Comparison of ENCODE assay signal across 24 mouse cellular contexts in genomic region chr2:29853736-29854135, GRCm38 (mm10). TPM values are rescaled to one million over a fixed set of nuclear protein-coding genes. Genes with fewer than 3 reads are reported as not detected.
DNase-seq lines count a peak whose midpoint lies in the region; ATAC-seq and TF ChIP-seq lines count a peak whose summit lies in the region.
"Had no signal": no experiment of that assay in that cellular context is flagged by ENCODE, and none has a peak within 500 bp of the region (broad histone marks: within the 10 kb centered on the region; RNA-seq: fewer than 3 reads in every experiment).

No protein-coding gene starts in this region.

- H3K4me3 ChIP-seq in left cerebral cortex, adult 2 months: no peak overlapping the region
- H3K4me3 ChIP-seq in neural tube, embryonic 12.5 days: no peak overlapping the region
- no peak overlapping the region for H3K4me3 ChIP-seq in limb, embryonic 14.5 days (replicated peaks; ENCODE audit: low read length)
- H3K4me3 ChIP-seq: limb, embryonic 12.5 days; liver, embryonic 15.5 days; lung, embryonic 15.5 days; megakaryocyte, embryonic 14.5 days had no signal

- WGBS in neural tube, embryonic 12.5 days: 32% methylated on average over 5 of the region's 5 CpGs
- WGBS in limb, embryonic 14.5 days: 70% methylated on average over 5 of the region's 5 CpGs

- no peak for DNase-seq in left cerebral cortex, adult 2 months (ENCODE audit: extremely low spot score in 1 of 2, low spot score in 2 of 2)
- no peak for DNase-seq in left cerebral cortex, postnatal 4 days
- DNase-seq in neural tube, embryonic 10.5 days (ENCODE audit: extremely low spot score, low spot score): no peak
- DNase-seq in limb, embryonic 14.5 days (ENCODE audit: low spot score): no peak
- no peak for DNase-seq in adrenal gland, postnatal 36 days
- DNase-seq: adrenal gland, adult 8-10 months; cerebellum, adult 8-10 months; cerebellum, postnatal 36 days; gastrocnemius, postnatal 36 days; kidney, postnatal 36 days; layer of hippocampus, adult 9-11 months; lung, postnatal 36 days; right cerebral cortex, postnatal 14 days; thymus, adult 2 months; thymus, postnatal 4 days had no signal

- peak overlapping the region; percentile 24; the same call in 1 of the 2 replicates for H3K27ac ChIP-seq in left cerebral cortex, adult 2 months
- peak overlapping the region; percentile 46; the same call in 1 of the 2 replicates for H3K27ac ChIP-seq in neural tube, embryonic 12.5 days
- peak overlapping the region; percentile 33; the same call in 1 of the 2 replicates for H3K27ac ChIP-seq in limb, embryonic 14.5 days (replicated peaks; ENCODE audit: low read depth, low read length)
- H3K27ac ChIP-seq: limb, embryonic 12.5 days; liver, embryonic 15.5 days; lung, embryonic 15.5 days; stomach, postnatal 0 days had no signal

- H3K27me3 ChIP-seq in neural tube, embryonic 12.5 days (replicated peaks): no peaks in the 10 kb centered on the region
- H3K27me3 ChIP-seq in limb, embryonic 14.5 days (ENCODE audit: control insufficient read depth, insufficient read depth, low read length): no peaks in the 10 kb centered on the region

- intact Hi-C loops in left cerebral cortex, adult 2 months (cut with DNase I): no loop called here
- intact Hi-C loops in left cerebral cortex, postnatal 4 days (cut with DNase I): no loop called here

- no peaks in the 10 kb centered on the region for H3K9me3 ChIP-seq in neural tube, embryonic 12.5 days
- H3K9me3 ChIP-seq in limb, embryonic 14.5 days (ENCODE audit: control insufficient read depth, low read length): no peaks in the 10 kb centered on the region
- H3K9me3 ChIP-seq: limb, embryonic 12.5 days; liver, embryonic 15.5 days; lung, embryonic 15.5 days; megakaryocyte, embryonic 14.5 days had no signal

- peaks cover 75% of the 10 kb centered on the region for H3K4me1 ChIP-seq in neural tube, embryonic 12.5 days
- no peaks in the 10 kb centered on the region for H3K4me1 ChIP-seq in limb, embryonic 14.5 days (ENCODE audit: control insufficient read depth, insufficient read depth, low read length)
- H3K4me1 ChIP-seq: limb, embryonic 12.5 days; lung, embryonic 15.5 days had no signal

- no peak overlapping the region for H3K9ac ChIP-seq in neural tube, embryonic 12.5 days
- H3K9ac ChIP-seq in limb, embryonic 14.5 days (ENCODE audit: low read depth, low read length, severe bottlenecking): no peak overlapping the region
- H3K9ac ChIP-seq: limb, embryonic 12.5 days; liver, embryonic 15.5 days; lung, embryonic 15.5 days had no signal

- no peak for TF ChIP-seq POLR2A in limb, embryonic 14.5 days (IDR thresholded peaks at IDR 0.05; ENCODE audit: borderline replicate concordance, extremely low read depth, insufficient read depth, insufficient read length)

- no peaks in the 10 kb centered on the region for H3K36me3 ChIP-seq in neural tube, embryonic 12.5 days
- H3K36me3 ChIP-seq in limb, embryonic 14.5 days (ENCODE audit: control insufficient read depth, insufficient read depth, low read length): no peaks in the 10 kb centered on the region
- H3K36me3 ChIP-seq: limb, embryonic 12.5 days; liver, embryonic 15.5 days; lung, embryonic 15.5 days had no signal

- ATAC-seq in neural tube, embryonic 12.5 days (ENCODE audit: low FRiP score, low read depth): no peak
- ATAC-seq in limb, embryonic 14.5 days (ENCODE audit: low FRiP score, low read depth): no peak
- no peak for ATAC-seq in granulocyte monocyte progenitor cell, adult 5-6 weeks (replicated peaks; ENCODE audit: poor library complexity, severe bottlenecking)
- ATAC-seq: activated CD4-positive, CD25-positive, alpha-beta regulatory T cell, adult 4 months; intestine, postnatal 0 days had no signal

- H3K4me2 ChIP-seq in neural tube, embryonic 12.5 days (replicated peaks): no peak overlapping the region
- peak overlapping the region; percentile 17; the same call in 1 of the 2 replicates for H3K4me2 ChIP-seq in limb, embryonic 14.5 days (replicated peaks; ENCODE audit: low read depth, low read length, severe bottlenecking)
- H3K4me2 ChIP-seq: limb, embryonic 12.5 days; liver, embryonic 15.5 days; lung, embryonic 15.5 days had no signal

- no peak for TF ChIP-seq CTCF in left cerebral cortex, adult 2 months (IDR thresholded peaks at IDR 0.05)

RNA-seq across cellular contexts. Expression of gene Cercam, which starts 15.2 kb away (rescaled TPM):
- 1 to 10 TPM; 5.9 to 8.6 TPM for total RNA-seq in left cerebral cortex, adult 2 months (2021)
- 10 to 100 TPM; 17.5 to 19.0 TPM for total RNA-seq in left cerebral cortex, postnatal 4 days (2021)
- polyA plus RNA-seq in neural tube, embryonic 12.5 days (2016; fragmentation: Nextera tagmentation; extraction: Ambion mirVana): 24.0 and 24.6 TPM in 2 replicates
- polyA plus RNA-seq in limb, embryonic 14.5 days (2012; rRNA removed): 53.7 and 75.9 TPM in 2 replicates
- 24.8 and 28.1 TPM in 2 replicates for polyA plus RNA-seq in limb, embryonic 14.5 days (2014; fragmentation: Nextera tagmentation; extraction: Ambion mirVana)
- 10 to 100 TPM; 11.6 to 15.8 TPM for total RNA-seq in adrenal gland, postnatal 36 days (2021)
- total RNA-seq in granulocyte monocyte progenitor cell, adult 5-6 weeks (2014; fragmentation: Nextera tagmentation): 15.2 and 20.0 TPM in 2 replicates
- 4.5 and 6.7 TPM in 2 replicates for total RNA-seq in granulocyte monocyte progenitor cell, adult 5-6 weeks (2017)

RNA-seq across cellular contexts. Expression of gene Urm1, which starts 33.9 kb away (rescaled TPM):
- 10 to 100 TPM; 48.4 to 50.0 TPM for total RNA-seq in left cerebral cortex, adult 2 months (2021)
- total RNA-seq in left cerebral cortex, postnatal 4 days (2021): 10 to 100 TPM; 46.1 to 51.1 TPM
- polyA plus RNA-seq in neural tube, embryonic 12.5 days (2016; fragmentation: Nextera tagmentation; extraction: Ambion mirVana): 17.2 and 19.2 TPM in 2 replicates
- 68.3 and 87.6 TPM in 2 replicates for polyA plus RNA-seq in limb, embryonic 14.5 days (2012; rRNA removed)
- polyA plus RNA-seq in limb, embryonic 14.5 days (2014; fragmentation: Nextera tagmentation; extraction: Ambion mirVana): 26.3 and 28.3 TPM in 2 replicates
- total RNA-seq in adrenal gland, postnatal 36 days (2021): 10 to 100 TPM; 36.7 to 36.8 TPM
- 17.0 and 24.9 TPM in 2 replicates for total RNA-seq in granulocyte monocyte progenitor cell, adult 5-6 weeks (2014; fragmentation: Nextera tagmentation)
- total RNA-seq in granulocyte monocyte progenitor cell, adult 5-6 weeks (2017): 17.8 and 21.1 TPM in 2 replicates

RNA-seq across cellular contexts. Expression of gene Odf2, which starts 35.3 kb away (rescaled TPM):
- 100 to 1,000 TPM in 1 of 2 experiments, 10 to 100 TPM in 1; 97.9 to 101 TPM for total RNA-seq in left cerebral cortex, adult 2 months (2021)
- total RNA-seq in left cerebral cortex, postnatal 4 days (2021): 100 to 1,000 TPM; 119 TPM
- polyA plus RNA-seq in neural tube, embryonic 12.5 days (2016; fragmentation: Nextera tagmentation; extraction: Ambion mirVana): 84.0 and 98.5 TPM in 2 replicates
- 84.6 and 88.0 TPM in 2 replicates for polyA plus RNA-seq in limb, embryonic 14.5 days (2012; rRNA removed)
- polyA plus RNA-seq in limb, embryonic 14.5 days (2014; fragmentation: Nextera tagmentation; extraction: Ambion mirVana): 42.3 and 47.0 TPM in 2 replicates
- 10 to 100 TPM; 35.4 to 36.0 TPM for total RNA-seq in adrenal gland, postnatal 36 days (2021)
- total RNA-seq in granulocyte monocyte progenitor cell, adult 5-6 weeks (2014; fragmentation: Nextera tagmentation): 56.8 and 92.7 TPM in 2 replicates
- 96.9 and 104 TPM in 2 replicates for total RNA-seq in granulocyte monocyte progenitor cell, adult 5-6 weeks (2017)

RNA-seq across cellular contexts. Expression of gene Slc27a4, which starts 51.3 kb away (rescaled TPM):
- total RNA-seq in left cerebral cortex, adult 2 months (2021): 10 to 100 TPM; 74.7 to 80.7 TPM
- total RNA-seq in left cerebral cortex, postnatal 4 days (2021): 10 to 100 TPM; 80.4 to 86.7 TPM
- polyA plus RNA-seq in neural tube, embryonic 12.5 days (2016; fragmentation: Nextera tagmentation; extraction: Ambion mirVana): 32.7 and 34.7 TPM in 2 replicates
- 24.0 and 29.7 TPM in 2 replicates for polyA plus RNA-seq in limb, embryonic 14.5 days (2012; rRNA removed)
- 17.1 and 17.7 TPM in 2 replicates for polyA plus RNA-seq in limb, embryonic 14.5 days (2014; fragmentation: Nextera tagmentation; extraction: Ambion mirVana)
- 10 to 100 TPM; 30.4 to 39.2 TPM for total RNA-seq in adrenal gland, postnatal 36 days (2021)
- total RNA-seq in granulocyte monocyte progenitor cell, adult 5-6 weeks (2014; fragmentation: Nextera tagmentation): 5.1 and 6.8 TPM in 2 replicates
- 6.3 and 6.6 TPM in 2 replicates for total RNA-seq in granulocyte monocyte progenitor cell, adult 5-6 weeks (2017)
